Mouse (Mus musculus) urinary bladder, adult 2 months (tissue): Measurements from ENCODE around the gene Zc3h14. TPM values are rescaled to one million over a fixed set of nuclear protein-coding genes. Genes with fewer than 3 reads are reported as not detected.

Experiments used
- DNase-seq: peaks from one replicate; pipeline ENCODE4 v3.0.0; 2022; ENCODE audit warnings: low spot score
- polyA plus RNA-seq: library from polyadenylated mRNA; depleted of rRNA; stranded (reverse); fragments of >200 nt; gene quantifications from 2 replicates; pipeline ENCODE4 v1.2.3, GENCODE M21; 2012; rRNA removed

Gene Zc3h14
- 72.8 and 84.4 TPM in 2 replicates for polyA plus RNA-seq

GRCm38 (mm10) chr12:98746746-98747379 lies at the start of gene Zc3h14:
Gene Zc3h14 (plus strand): TSS chr12:98746964.
- DNase-seq = peak; percentile 90

GRCm38 (mm10) chr12:98697202-98697601 lies 49.6 kb upstream of the Zc3h14 start:
- DNase-seq = no peak

- DNase-seq = no peak
These were observed 45.2 kb upstream of the Zc3h14 start for GRCm38 (mm10) chr12:98701564-98701963.

GRCm38 (mm10) chr12:98703554-98703953 lies 43.2 kb upstream of the Zc3h14 start:
- DNase-seq = no peak

DNA sequence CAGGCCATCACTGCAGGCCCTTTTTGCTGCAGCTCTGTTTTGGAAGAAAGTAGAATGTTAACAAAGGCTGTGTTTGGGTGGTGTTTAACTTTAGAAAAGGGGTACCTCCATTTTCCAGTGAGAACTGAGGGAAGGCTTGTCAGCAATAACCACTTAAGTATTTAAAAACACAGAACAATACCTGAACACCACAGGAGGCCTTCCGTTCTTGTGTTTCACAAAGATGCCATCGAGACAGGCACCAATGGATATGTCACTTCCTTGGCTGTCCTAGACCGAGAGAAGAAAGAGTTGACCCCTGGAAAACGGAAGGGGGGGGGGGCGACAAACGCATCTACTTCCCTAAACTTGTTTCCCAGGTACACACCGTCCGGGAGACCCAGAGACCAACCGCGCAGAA lies 42.8 kb upstream of the Zc3h14 start:
- DNase-seq = no peak

DNA sequence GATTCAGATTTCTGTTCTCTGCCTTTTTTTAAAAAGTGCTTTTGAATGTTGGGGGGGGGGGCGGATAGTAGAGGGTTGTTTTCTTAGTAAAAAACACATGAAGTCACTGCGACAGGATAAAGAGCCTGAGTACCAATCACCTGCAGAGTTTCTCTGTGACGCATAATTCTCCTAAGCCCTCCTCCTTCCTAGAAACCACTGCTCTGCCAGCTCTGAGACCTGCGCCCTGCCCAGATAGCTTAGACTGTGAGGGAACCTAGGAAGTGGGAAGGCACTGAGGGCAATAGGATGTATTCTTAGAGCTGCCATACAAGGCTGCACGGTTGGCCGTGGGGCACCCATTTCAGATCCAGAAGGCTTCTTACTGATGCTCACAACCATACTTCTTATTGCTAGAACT lies 33.9 kb upstream of the Zc3h14 start:
- no peak for DNase-seq

GRCm38 (mm10) chr12:98713621-98714103 lies 33.1 kb upstream of the Zc3h14 start:
- DNase-seq = no peak

GRCm38 (mm10) chr12:98714757-98715156 lies 32.0 kb upstream of the Zc3h14 start:
- no peak for DNase-seq

DNA sequence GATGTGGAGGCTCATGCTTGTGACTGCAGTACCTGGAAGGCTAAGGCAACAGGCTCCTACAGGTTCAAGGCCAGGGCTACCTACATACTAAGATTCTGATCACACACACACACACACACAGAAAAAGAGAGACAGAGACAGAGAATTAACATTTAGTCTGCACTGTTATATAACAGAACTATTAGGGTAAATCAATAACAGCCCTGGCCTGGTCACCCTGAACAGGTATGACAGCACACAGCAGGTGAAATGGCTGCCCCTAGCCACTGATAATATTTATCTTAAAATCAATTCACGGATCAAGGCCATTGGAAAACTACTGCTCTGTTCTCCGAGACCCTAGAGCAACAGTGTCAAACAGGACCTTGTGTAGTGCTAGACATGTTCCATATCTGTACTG lies 30.6 kb upstream of the Zc3h14 start:
- no peak for DNase-seq

- DNase-seq = no peak
These were observed 26.1 kb upstream of the Zc3h14 start for GRCm38 (mm10) chr12:98720628-98721027.

- DNase-seq = no peak
These were observed 25.7 kb upstream of the Zc3h14 start for GRCm38 (mm10) chr12:98721030-98721429.

DNA sequence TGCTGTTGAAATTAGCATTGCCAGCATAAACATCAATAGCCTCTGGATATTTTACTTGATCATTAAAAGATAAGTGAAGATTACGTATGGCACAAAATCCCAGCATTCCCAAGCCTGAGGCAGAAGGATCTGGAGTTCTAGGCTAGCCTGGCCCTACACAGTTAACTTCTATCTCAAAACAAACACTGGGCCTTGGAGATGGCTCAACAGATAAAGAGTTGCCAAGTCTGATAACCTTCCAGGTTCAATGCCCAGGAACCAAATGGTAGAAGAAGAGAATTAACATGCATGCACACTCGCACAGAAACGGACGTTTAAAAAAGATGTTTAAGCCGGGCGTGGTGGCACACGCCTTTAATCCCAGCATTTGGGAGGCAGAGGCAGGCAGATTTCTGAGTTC lies 22.5 kb upstream of the Zc3h14 start:
- no peak for DNase-seq

DNA sequence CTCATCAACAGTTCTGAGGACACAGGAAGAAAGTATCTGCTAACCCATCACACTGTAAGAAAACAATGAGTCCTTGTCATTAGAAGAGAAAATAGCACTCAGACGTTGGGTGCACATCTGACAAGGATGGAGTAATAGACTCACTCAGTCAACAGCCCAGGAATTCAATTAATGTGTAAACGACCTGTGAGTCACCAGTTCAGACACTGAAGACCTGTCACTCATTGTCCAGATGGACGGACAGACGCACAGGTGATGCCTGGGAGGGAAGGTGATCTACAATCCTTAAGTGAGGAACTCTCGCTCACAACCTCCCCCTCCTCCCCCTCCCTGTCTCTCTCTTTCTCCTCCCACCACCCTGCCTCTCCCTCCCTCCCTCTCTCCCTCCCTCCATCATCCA lies 21.8 kb upstream of the Zc3h14 start:
- no peak for DNase-seq

GRCm38 (mm10) chr12:98726078-98726477 lies 20.7 kb upstream of the Zc3h14 start:
- no peak for DNase-seq

- no peak for DNase-seq
These were observed 19.6 kb upstream of the Zc3h14 start for GRCm38 (mm10) chr12:98727186-98727585.

- no peak for DNase-seq
These were observed 16.1 kb upstream of the Zc3h14 start for GRCm38 (mm10) chr12:98730682-98731081.

DNA sequence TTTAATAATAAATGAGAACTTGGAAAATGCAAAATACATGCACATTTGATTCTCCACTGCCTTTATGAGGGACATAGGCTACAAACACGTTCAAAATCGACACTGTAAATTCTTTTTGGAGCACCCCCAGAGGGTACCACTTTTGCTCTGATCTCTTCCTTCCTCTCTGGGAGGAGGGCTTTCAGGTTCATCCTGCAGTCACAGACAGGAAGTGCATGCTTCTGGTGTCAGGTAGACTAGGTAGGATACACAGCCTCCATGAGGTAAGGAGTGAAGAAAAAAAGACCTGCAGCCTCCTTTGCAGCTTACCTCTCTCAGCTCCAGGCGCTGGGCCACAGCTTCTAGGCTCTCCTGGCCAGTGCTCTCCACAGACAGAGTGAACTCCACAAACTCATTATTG lies 13.6 kb upstream of the Zc3h14 start:
- no peak for DNase-seq

GRCm38 (mm10) chr12:98733776-98734175 lies 13.0 kb upstream of the Zc3h14 start:
- no peak for DNase-seq

DNA sequence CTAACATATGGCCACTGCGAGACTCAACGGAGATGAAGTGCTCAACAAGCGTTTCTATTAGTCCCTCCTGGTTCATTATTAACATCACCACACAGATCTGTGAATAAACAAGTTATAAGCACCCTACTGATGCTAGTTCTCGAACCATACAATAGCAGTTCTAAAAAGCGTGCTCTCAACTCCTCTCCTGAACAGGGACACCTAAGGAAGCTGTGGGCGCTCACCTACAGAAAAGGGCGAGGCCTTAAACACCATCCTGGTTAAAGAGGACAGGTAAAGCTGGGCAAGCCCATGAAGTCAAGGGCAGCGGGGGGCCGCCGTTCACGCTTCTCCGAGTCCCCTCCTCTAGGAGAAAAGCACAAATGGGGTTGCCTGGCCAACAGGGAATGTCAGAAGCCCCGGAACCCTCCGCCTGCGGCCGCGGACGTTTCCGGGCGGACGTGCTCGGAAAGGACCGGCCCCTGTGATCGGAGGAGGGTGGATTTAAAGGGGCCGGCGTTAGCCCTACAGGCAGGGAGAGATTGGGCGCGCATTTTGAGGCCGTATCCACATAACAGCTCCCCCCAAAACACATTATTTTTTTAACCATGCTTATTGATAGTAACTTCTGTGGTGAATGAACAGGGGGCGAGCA lies 12.4 kb upstream of the Zc3h14 start:
- peak; percentile 74 for DNase-seq

- DNase-seq = no peak
These were observed 11.6 kb upstream of the Zc3h14 start for GRCm38 (mm10) chr12:98734880-98735801.

DNA sequence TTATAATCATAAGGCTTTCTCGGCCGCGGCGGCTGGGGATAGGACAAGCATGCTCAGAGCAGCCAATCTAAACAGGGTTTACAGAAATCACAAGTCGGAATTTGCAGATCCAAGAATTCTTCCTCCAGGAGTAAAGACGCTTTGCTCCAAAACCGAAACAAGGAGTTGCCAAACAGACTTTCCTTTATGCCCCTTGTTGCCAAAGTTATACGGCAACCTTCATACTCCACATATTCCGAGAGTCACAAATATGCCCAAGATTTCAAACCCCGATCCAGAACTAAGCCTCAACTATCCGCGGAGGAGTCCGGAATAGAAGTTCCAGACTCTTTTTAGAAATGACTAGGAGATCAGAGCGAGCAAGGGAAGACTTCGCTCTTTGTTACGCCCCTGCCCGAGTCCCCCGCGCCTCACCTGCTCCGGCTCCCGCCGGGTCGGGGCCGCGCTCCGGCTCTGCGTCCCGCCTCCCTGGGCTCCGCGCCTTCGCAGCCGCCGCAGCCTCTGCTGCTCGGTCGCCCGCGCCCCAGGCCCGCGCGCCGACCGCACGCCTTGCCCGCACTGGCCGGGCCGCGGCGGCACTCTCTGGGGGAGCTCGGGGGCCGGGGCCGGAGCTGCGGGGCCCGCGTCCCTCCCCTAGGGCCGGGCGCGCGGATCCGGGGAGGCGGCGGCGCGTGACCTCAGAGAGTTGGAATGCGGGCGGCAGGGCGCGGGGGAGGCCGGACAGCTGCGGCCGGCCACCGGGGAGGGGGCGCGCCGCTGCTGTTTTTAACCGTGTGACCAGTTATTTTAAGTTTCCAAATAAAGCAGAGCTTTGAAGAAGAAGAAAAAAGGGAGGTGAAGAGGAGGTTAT lies 9.6 kb upstream of the Zc3h14 start, which contains the start of gene Ptpn21:
Ptpn21 (minus strand) TSS at position 455 of the 850 bp plus-strand sequence.
- peak; percentile 70 for DNase-seq
